Mouse (Mus musculus): ENCODE results near the gene Vmn1r22.
A peak's percentile ranks its signal among the peaks of the same experiment; 100 is the strongest.
"Not testable (repeated sequence)": the region's sequence is repeated elsewhere in the genome, so short reads cannot be mapped to it uniquely, and the experiment has no call there.

The Vmn1r22 gene

DNA sequence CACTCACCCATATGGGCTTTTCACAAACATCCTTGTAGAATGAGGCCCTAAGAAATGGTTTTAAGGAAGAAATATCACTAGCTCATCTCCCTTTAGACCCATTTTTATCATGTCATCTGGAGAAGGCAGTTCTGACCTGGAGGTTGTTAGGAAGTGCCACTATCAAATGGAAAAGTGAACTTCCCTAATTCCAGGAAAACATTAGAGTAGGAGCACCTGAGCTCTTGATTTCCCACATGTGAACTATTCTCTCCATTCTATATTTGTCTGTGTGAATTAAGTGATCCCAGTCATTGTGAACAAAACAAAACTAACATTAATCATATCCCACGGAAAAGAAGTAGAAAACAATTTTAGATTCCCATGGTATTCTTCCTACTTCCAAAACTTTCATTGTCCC, at the start of gene Vmn1r22:
TSS of gene Vmn1r22 (minus strand) at position 101 of the 400 bp plus-strand sequence.
- DNase-seq (ENCODE audit: low read depth), result no peak

DNA sequence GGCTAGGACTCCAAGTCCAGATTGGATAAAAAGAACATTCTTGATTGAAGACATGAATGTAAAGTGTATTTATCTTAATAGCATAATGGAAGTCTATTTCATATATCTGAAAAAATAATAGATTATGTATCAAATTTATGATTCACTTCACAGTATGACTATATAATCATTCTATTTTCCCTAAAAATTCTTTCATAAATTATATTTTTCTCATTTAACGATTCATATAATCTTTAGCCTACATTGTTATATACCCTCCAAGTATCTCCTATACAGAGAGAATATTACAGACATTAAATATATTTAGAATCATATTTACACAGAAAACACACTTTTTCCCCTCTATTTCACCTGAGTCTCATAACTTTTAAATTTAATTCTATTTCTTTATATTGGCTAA, 18.9 kb upstream of the Vmn1r22 start, which contains the start of gene Vmn1r23:
TSS of gene Vmn1r23 (minus strand) at position 101 of the 400 bp plus-strand sequence.
- no peak for DNase-seq (ENCODE audit: low read depth)

DNA sequence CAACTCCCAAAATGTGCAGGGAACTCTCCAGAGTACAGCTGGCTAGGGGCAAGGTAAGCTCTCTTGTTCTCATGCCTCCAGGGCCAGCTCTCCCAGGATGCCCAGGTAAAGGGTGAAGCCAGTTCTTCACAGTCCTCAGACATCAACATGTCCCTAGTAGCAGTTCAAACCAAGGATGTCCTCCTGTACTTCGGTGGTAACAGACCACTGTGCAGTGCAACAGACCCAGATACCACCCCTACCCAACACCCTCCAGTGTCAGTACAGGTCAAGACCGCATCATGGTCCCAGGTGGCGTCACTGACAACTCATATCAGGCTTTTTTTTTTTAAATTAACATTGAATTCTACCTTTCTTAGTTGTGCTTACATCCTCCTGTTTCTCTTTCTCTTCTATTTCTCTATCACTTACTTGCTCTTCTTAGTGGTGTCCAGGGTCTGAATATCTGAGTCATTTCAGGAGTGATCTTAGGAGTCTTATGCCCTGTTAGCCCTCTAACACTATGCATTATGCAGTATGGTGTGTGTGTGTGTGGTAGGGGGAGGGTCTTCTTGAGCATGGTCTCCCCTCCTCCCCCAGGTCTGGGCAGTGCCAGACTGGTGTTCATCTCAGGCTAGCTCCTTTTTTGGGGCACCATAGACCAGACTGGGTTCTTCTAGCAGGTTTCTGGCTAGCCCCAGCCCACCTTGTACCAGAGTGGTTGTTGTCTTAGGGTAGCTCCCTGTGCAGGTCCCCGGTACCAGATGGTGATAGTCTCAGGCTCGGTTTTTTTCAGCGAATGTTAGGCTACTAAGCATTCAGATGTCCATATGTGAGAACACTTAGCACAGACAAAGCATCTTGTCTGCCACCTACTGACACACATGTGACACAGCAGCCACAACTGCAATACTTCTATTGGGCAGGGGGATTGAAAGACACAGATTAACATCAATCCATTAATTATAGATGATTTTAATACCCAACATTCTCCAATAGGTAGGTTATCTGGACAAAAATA, 48.5 kb downstream of the Vmn1r22 start:
- DNase-seq (ENCODE audit: low read depth), result peak; percentile 64

DNA sequence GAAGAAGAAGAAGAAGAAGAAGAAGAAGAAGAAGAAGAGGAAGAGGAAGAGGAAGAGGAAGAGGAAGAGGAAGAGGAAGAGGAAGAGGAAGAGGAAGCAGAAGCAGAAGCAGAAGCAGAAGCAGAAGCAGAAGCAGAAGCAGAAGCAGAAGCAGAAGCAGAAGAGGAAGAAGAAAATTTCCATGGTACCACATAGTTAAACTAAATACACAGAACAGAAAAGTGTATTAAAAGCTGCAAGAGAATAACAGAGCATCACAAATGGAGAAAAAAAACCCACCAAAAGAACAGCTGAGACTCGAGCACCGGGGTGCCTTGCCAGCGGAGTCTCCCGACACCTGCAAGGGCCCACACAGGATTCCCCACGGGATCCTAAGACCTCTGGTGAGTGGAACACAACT, 56.7 kb downstream of the Vmn1r22 start:
- DNase-seq (ENCODE audit: low read depth), result not testable (repeated sequence)

DNA sequence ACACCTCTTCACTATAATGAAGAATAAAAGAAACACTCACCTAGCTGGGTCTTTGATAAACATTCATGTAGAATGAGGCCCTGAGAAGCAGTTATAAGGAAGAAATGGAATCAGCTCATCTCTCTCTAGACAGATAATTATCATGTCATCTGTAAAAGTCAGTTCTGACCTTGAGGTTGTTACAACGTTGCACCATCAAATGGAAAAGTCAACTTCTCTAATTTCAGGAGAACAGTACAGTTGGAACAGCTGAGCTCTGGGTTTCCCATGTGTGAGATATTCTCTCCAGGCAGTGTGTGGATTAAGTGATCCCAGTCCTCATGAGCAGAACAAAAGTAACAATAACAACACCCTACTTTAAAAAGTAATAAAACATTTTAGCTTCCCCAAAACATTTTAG, 57.5 kb downstream of the Vmn1r22 start, which contains the start of gene Vmn1r21:
TSS of gene Vmn1r21 (minus strand) at position 58 of the 400 bp plus-strand sequence.
- DNase-seq (ENCODE audit: low read depth), result no peak

Data from induced T-regulatory cell, adult 2 months (primary cell).